Mouse (Mus musculus): ENCODE results near the gene Uhrf1bp1l. TPM values are rescaled to one million over a fixed set of nuclear protein-coding genes. Genes with fewer than 3 reads are reported as not detected.
A peak's percentile ranks its signal among the peaks of the same experiment; 100 is the strongest.

Gene Uhrf1bp1l
- polyA plus RNA-seq, 1 experiment = 16.0 TPM

DNA sequence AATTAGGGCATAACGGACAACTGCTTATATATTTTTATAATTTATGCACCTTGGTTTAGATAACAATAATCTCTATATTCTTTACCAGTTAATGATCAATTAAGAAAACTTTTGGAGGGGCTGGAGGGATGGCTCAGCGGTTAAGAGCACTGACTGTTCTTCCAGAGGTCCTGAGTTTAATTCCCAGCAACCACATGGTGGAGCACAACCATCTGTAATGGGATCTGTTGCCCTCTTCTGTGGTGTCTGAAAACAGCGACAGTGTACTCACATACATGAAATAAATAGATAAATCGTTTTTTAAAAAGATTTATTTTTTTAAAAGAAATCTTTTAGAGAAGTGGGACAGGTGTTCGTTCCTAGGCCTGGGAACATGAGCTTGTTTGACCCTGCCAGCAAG is 7.7 kb upstream of the Uhrf1bp1l start:
- Histone ChIP-seq H3K36me3 (ENCODE audit: control insufficient read depth, insufficient read depth) (no peaks in the 10 kb centered on the region), H3K79me2 (ENCODE audit: control insufficient read depth, insufficient read depth) (no peaks in the 10 kb centered on the region), H3K4me2 (ENCODE audit: low read depth) (peak overlapping the region; percentile 33), H3ac (ENCODE audit: control insufficient read depth, insufficient read length) (no peak overlapping the region), H3K4me3 (no peak overlapping the region), H3K27me3 (ENCODE audit: control insufficient read depth, insufficient read depth, insufficient read length) (no peaks in the 10 kb centered on the region)
- TF ChIP-seq POLR2AphosphoS2 (IDR thresholded peaks at IDR 0.05; ENCODE audit: insufficient read length, low read depth) (no peak), MAX (IDR thresholded peaks at IDR 0.05; ENCODE audit: low read depth) (no peak), POLR2A (IDR thresholded peaks at IDR 0.05; ENCODE audit: insufficient read length, low read depth) (no peak)

DNA sequence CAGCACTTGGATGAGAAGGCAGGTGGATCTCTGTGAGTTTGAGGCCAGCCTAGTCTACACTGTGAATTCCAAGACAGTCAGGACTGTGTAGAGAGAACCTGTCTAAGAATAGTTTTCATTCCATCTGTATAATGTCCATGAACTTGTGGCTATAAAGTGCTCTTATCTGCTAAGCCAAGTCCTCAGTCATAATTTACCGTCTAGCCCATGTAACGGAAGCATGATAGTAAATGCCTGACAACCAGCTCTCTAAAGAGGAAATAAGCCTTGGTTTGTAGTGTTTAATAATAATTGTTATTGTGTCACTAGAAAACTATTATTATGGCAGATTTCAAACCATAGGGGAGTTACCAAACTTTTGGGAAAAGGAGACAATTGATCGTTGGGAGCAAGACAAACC is 6.9 kb upstream of the Uhrf1bp1l start:
- H3K79me2 ChIP-seq (ENCODE audit: control insufficient read depth, insufficient read depth) = no peaks in the 10 kb centered on the region
- H3K36me3 ChIP-seq (ENCODE audit: control insufficient read depth, insufficient read depth) = no peaks in the 10 kb centered on the region
- no peak overlapping the region for H3ac ChIP-seq (ENCODE audit: control insufficient read depth, insufficient read length)
- no peaks in the 10 kb centered on the region for H3K27me3 ChIP-seq (ENCODE audit: control insufficient read depth, insufficient read depth, insufficient read length)
- H3K4me2 ChIP-seq (ENCODE audit: low read depth) = no peak overlapping the region
- TF ChIP-seq SRF (IDR thresholded peaks at IDR 0.05; ENCODE audit: control insufficient read depth, insufficient read length, low read depth) = no peak
- no peak for TF ChIP-seq MAX (IDR thresholded peaks at IDR 0.05; ENCODE audit: low read depth)
- no peak for TF ChIP-seq CEBPB (IDR thresholded peaks at IDR 0.05; ENCODE audit: insufficient read depth, poor library complexity, severe bottlenecking)
- TF ChIP-seq MYOG (IDR thresholded peaks at IDR 0.05; ENCODE audit: control insufficient read depth in 1 of 3, insufficient read depth in 1 of 3, insufficient read length in 2 of 3, low read depth in 2 of 3) = no peak
- TF ChIP-seq POLR2A (IDR thresholded peaks at IDR 0.05; ENCODE audit: insufficient read length, low read depth) = no peak
- TF ChIP-seq USF1 (IDR thresholded peaks at IDR 0.05; ENCODE audit: low read depth) = no peak
- TF ChIP-seq TCF3 (IDR thresholded peaks at IDR 0.05; ENCODE audit: insufficient read length, low read depth) = no peak
- TF ChIP-seq E2F4 (IDR thresholded peaks at IDR 0.05; ENCODE audit: insufficient read depth) = no peak
- no peak for TF ChIP-seq MYOD1 (IDR thresholded peaks at IDR 0.05; ENCODE audit: control insufficient read depth in 1 of 3, insufficient read length in 2 of 3, low read depth in 2 of 3)
- TF ChIP-seq TCF12 (IDR thresholded peaks at IDR 0.05; ENCODE audit: insufficient read depth, poor library complexity, severe bottlenecking) = no peak
- no peak for TF ChIP-seq REST (IDR thresholded peaks at IDR 0.05; ENCODE audit: insufficient read depth, insufficient read length)
- TF ChIP-seq POLR2AphosphoS2 (IDR thresholded peaks at IDR 0.05; ENCODE audit: insufficient read length, low read depth) = no peak
- H3K4me3 ChIP-seq = no peak overlapping the region

DNA sequence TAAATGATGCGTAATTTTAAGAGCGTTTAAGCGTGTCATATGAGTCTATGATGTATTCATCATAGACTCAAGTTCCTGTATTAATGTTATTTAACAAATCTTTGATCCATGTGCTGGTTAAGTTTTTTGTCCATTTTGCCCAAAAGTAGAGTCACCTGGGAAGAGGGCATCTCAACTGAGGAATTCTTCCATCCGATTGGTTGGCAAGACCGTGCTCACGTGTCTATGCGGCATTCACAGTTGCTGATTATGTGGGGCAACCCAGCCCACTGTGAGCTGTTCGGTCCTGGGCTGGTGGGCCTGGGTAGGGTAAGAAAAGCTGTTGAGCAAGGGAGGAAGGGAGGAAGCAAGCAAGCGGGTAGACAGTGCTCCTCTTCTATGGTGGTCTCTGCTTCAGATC is 6.4 kb upstream of the Uhrf1bp1l start:
- Histone ChIP-seq H3K4me3 (no peak overlapping the region), H3K36me3 (ENCODE audit: control insufficient read depth, insufficient read depth) (no peaks in the 10 kb centered on the region), H3K79me2 (ENCODE audit: control insufficient read depth, insufficient read depth) (no peaks in the 10 kb centered on the region), H3ac (ENCODE audit: control insufficient read depth, insufficient read length) (no peak overlapping the region), H3K27me3 (ENCODE audit: control insufficient read depth, insufficient read depth, insufficient read length) (no peaks in the 10 kb centered on the region), H3K4me2 (ENCODE audit: low read depth) (no peak overlapping the region)
- TF ChIP-seq SRF (IDR thresholded peaks at IDR 0.05; ENCODE audit: control insufficient read depth, insufficient read length, low read depth) (no peak), USF1 (IDR thresholded peaks at IDR 0.05; ENCODE audit: low read depth) (no peak), POLR2AphosphoS2 (IDR thresholded peaks at IDR 0.05; ENCODE audit: insufficient read length, low read depth) (no peak), MAX (IDR thresholded peaks at IDR 0.05; ENCODE audit: low read depth) (no peak), E2F4 (IDR thresholded peaks at IDR 0.05; ENCODE audit: insufficient read depth) (no peak), CEBPB (IDR thresholded peaks at IDR 0.05; ENCODE audit: insufficient read depth, poor library complexity, severe bottlenecking) (no peak), MYOG (IDR thresholded peaks at IDR 0.05; ENCODE audit: control insufficient read depth in 1 of 3, insufficient read depth in 1 of 3, insufficient read length in 2 of 3, low read depth in 2 of 3) (no peak)

DNA sequence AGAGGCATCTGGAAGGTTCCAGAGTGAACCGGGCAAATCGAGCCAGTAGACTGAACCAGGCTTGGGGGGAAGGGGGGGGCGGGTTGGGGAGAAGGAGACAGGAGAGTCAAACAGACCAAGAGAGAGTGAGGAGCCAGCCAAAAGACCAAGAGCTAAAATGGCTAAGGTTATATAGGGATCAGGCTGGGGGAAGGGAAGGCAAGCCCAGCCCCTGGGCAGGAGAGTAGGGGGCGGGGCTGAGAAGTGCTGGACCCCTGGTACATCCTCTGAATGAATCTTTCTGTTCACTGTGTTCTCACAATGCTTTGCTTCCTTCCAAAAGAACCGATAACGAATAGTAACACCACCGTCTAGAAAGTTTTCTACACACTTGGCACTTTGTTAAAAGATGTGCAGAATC is 5.1 kb upstream of the Uhrf1bp1l start:
- H3K4me3 ChIP-seq = no peak overlapping the region
- H3ac ChIP-seq (ENCODE audit: control insufficient read depth, insufficient read length) = no peak overlapping the region
- TF ChIP-seq MAX (IDR thresholded peaks at IDR 0.05; ENCODE audit: low read depth) (no peak), POLR2A (IDR thresholded peaks at IDR 0.05; ENCODE audit: insufficient read length, low read depth) (no peak), TCF3 (IDR thresholded peaks at IDR 0.05; ENCODE audit: insufficient read length, low read depth) (no peak), MYOG (IDR thresholded peaks at IDR 0.05; ENCODE audit: control insufficient read depth in 1 of 3, insufficient read depth in 1 of 3, insufficient read length in 2 of 3, low read depth in 2 of 3) (no peak)

DNA sequence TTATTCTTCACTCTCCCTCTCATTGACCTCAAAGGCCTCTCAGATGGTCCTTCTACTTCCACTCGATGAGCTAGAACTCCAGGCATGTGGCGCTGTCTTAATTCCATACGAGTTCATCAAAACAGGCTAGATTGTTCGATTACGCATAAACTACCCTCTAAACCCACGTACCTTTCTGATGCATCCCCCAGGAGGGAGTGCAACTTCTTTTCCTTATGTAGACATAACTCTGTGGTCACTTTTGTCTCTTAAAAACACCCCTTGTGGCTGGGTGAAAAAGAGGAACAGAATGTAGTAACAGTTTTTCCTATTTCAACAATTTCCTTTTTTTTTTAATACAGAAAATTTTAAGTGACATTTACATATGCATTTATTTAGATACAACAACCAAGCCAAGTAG is 3.8 kb upstream of the Uhrf1bp1l start:
- H3K4me3 ChIP-seq = no peak overlapping the region
- no peak overlapping the region for H3K4me2 ChIP-seq (ENCODE audit: low read depth)
- H3ac ChIP-seq (ENCODE audit: control insufficient read depth, insufficient read length) = no peak overlapping the region
- no peaks in the 10 kb centered on the region for H3K36me3 ChIP-seq (ENCODE audit: control insufficient read depth, insufficient read depth)
- TF ChIP-seq REST (IDR thresholded peaks at IDR 0.05; ENCODE audit: insufficient read depth, insufficient read length) (no peak), SRF (IDR thresholded peaks at IDR 0.05; ENCODE audit: control insufficient read depth, insufficient read length, low read depth) (no peak), MAX (IDR thresholded peaks at IDR 0.05; ENCODE audit: low read depth) (no peak), MYOG (IDR thresholded peaks at IDR 0.05; ENCODE audit: control insufficient read depth in 1 of 3, insufficient read depth in 1 of 3, insufficient read length in 2 of 3, low read depth in 2 of 3) (no peak), POLR2AphosphoS2 (IDR thresholded peaks at IDR 0.05; ENCODE audit: insufficient read length, low read depth) (no peak)
- no peaks in the 10 kb centered on the region for H3K27me3 ChIP-seq (ENCODE audit: control insufficient read depth, insufficient read depth, insufficient read length)
- H3K79me2 ChIP-seq (ENCODE audit: control insufficient read depth, insufficient read depth) = peaks cover 8% of the 10 kb centered on the region

More for the DNA sequence above, 5.1 kb upstream of the Uhrf1bp1l start:
- no peaks in the 10 kb centered on the region for H3K27me3 ChIP-seq (ENCODE audit: control insufficient read depth, insufficient read depth, insufficient read length)
- no peaks in the 10 kb centered on the region for H3K79me2 ChIP-seq (ENCODE audit: control insufficient read depth, insufficient read depth)
- H3K36me3 ChIP-seq (ENCODE audit: control insufficient read depth, insufficient read depth) = no peaks in the 10 kb centered on the region
- no peak overlapping the region for H3K4me2 ChIP-seq (ENCODE audit: low read depth)
